Mouse (Mus musculus): ENCODE data around the gene Prkce. TPM values are rescaled to one million over a fixed set of nuclear protein-coding genes. Genes with fewer than 3 reads are reported as not detected.

Gene Prkce
- polyA plus RNA-seq, 1 experiment from 2014 or later = 42.6 TPM

DNA sequence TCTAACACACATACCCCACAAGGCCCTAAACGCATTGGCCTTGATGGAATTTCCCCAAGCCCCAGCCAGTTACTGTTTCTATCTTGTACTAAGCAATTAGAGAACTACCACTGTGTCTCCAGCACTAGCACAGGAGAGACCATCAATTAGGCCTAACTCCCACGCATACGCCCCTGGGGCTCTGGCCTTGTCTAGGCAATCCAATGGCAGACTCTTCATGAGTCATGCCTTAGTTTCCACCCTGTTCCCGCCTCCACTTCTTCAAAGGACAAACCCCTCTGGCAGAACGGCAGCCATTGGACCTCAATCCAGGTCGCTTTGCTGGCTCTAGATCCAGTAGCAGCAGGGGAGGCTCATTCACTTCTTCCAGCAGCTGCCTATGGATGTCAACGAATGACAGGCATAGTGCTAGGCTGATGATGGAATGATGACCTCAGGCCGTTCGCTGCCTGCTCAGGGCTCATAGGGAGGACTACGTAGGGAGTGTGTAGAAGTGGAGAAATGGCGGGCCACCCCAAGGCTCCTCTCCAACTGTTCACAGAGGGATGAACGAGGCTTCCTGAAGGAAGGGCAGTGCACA lies 481.4 kb downstream of the Prkce start:
- no peaks in the 10 kb centered on the region for H3K9me3 ChIP-seq
- no peak overlapping the region for H3K4me3 ChIP-seq
- no peak for ATAC-seq (replicated peaks)
- H3K4me1 ChIP-seq = no peaks in the 10 kb centered on the region
- H3K27me3 ChIP-seq = no peaks in the 10 kb centered on the region
- no peaks in the 10 kb centered on the region for H3K36me3 ChIP-seq
- 89% methylated on average over 12 of the region's 12 CpGs for WGBS
- no peak overlapping the region for H3K4me2 ChIP-seq (replicated peaks)
- H3K27ac ChIP-seq (replicated peaks) = no peak overlapping the region
- H3K9ac ChIP-seq (replicated peaks) = no peak overlapping the region

DNA sequence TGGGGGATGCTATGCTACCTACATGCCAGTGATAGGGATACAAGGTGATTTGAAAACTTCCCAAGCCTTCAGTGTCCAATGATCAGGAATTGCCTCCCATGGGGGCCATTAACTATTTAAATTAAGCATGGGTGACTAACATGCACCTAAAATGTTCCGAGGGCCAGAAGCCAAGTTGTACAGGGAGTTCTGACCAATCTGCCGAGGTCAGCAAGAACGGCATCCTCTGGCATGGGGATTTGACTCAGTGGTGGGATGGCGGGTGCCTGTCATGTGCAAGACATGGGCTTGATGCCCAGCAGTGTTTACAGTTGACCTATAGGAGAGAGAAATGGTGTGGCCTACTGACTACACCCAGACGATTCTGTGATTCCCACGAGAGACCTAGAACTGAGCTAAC lies 482.7 kb downstream of the Prkce start:
- Histone ChIP-seq H3K27me3 (no peaks in the 10 kb centered on the region), H3K27ac (replicated peaks) (no peak overlapping the region), H3K4me2 (replicated peaks) (no peak overlapping the region), H3K4me1 (no peaks in the 10 kb centered on the region), H3K4me3 (no peak overlapping the region), H3K36me3 (no peaks in the 10 kb centered on the region), H3K9ac (replicated peaks) (no peak overlapping the region), H3K9me3 (no peaks in the 10 kb centered on the region)
- 94% methylated on average over 6 of the region's 6 CpGs for WGBS
- ATAC-seq (replicated peaks) = no peak

DNA sequence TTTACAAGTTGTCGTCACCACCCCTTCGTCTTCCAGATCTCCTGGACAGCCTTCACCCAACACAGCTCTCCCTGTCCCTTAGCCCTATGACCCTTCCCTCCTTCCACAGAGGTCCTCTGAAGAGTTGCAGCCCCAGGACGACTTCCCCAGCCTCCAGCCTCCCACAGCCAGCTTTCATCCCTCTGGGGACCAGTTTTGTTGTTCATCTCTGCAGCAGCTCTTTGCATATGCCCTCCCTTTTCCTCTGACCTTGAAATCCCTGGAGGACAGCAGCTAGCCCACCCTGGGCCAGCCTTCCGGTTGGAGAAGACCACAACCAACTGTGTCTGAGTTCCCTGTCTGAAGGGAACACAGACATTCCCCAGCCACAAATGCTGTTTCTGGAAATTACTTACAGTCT lies 483.5 kb downstream of the Prkce start:
- Histone ChIP-seq H3K4me3 (no peak overlapping the region), H3K9ac (replicated peaks) (no peak overlapping the region), H3K36me3 (no peaks in the 10 kb centered on the region), H3K4me1 (no peaks in the 10 kb centered on the region), H3K9me3 (no peaks in the 10 kb centered on the region), H3K27ac (replicated peaks) (no peak overlapping the region), H3K27me3 (no peaks in the 10 kb centered on the region), H3K4me2 (replicated peaks) (no peak overlapping the region)
- WGBS = 67% methylated on average over 4 of the region's 4 CpGs
- ATAC-seq (replicated peaks) = no peak

DNA sequence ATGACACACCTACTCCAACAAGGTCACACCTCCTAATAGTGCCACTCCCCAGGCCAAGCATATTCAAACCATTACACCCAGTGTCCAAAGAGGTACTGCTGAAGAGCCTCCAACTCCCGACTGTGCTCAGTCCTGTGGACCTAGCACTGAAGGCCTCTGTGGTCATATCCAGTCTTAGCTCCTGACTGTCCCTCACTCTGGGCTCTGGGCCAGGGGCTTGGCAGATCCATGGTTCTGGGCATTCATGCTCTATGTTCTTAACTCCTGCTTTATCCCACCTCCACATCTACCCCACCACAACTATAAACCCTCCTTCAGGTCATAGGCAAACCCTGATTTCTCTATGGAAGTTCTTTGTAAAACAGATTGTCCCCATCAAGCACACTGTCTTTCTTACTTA lies 485.2 kb downstream of the Prkce start:
- WGBS = 71% methylated on average over 1 of the region's 1 CpGs

DNA sequence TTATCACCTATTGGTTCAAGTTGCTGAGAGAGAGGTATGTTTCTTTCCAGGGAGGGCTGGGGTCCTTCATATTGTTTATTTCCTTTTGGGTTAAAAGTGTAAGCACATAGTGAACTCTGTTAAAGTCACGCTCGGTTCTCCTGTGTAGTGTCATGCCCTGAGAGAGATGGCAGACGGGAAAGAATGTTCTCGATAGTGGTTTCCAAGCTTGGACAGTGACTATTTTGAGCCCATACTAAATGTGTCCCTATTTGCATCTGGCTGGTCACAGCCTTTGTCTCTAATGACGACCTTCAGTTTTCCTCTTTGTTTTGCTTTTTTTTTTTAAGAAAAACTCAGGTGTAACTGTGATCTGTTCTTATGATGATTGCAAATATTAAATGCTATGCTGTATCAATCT lies 488.8 kb downstream of the Prkce start:
- no peak for ATAC-seq (replicated peaks)
- no peaks in the 10 kb centered on the region for H3K4me1 ChIP-seq

More for the DNA sequence above, 485.2 kb downstream of the Prkce start:
- Histone ChIP-seq H3K4me2 (replicated peaks) (no peak overlapping the region), H3K36me3 (no peaks in the 10 kb centered on the region), H3K9me3 (no peaks in the 10 kb centered on the region), H3K4me1 (no peaks in the 10 kb centered on the region), H3K27me3 (no peaks in the 10 kb centered on the region), H3K9ac (replicated peaks) (no peak overlapping the region), H3K27ac (replicated peaks) (no peak overlapping the region), H3K4me3 (no peak overlapping the region)
- no peak for ATAC-seq (replicated peaks)

DNA sequence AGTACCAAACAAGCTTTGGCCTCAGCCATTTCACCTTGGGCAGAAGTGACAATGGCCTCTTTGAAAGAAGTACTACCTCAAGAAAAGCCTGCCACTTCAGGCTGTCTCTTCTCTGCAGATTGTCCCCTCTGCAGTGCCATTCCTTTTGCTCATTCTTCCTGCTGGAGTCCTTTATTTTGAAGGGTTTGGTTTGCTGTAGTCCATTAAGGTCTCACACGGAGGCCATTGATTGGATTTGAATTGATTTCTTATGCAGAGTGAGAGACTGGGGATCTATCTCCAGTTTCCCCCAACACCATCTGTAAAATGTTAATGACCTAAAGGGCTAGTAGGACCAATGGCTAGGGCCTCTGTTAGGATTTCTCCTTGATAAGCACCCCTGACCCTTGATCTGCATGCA lies 494.7 kb downstream of the Prkce start:
- Histone ChIP-seq H3K9me3 (no peaks in the 10 kb centered on the region), H3K27me3 (no peaks in the 10 kb centered on the region), H3K36me3 (no peaks in the 10 kb centered on the region), H3K4me3 (no peak overlapping the region), H3K9ac (replicated peaks) (no peak overlapping the region), H3K27ac (replicated peaks) (no peak overlapping the region), H3K4me2 (replicated peaks) (no peak overlapping the region), H3K4me1 (no peaks in the 10 kb centered on the region)
- ATAC-seq (replicated peaks) = no peak
- 25% methylated on average over 1 of the region's 1 CpGs for WGBS

More for the DNA sequence above, 488.8 kb downstream of the Prkce start:
- Histone ChIP-seq H3K4me2 (replicated peaks) (no peak overlapping the region), H3K9ac (replicated peaks) (no peak overlapping the region), H3K27ac (replicated peaks) (no peak overlapping the region), H3K4me3 (no peak overlapping the region), H3K36me3 (no peaks in the 10 kb centered on the region), H3K27me3 (no peaks in the 10 kb centered on the region), H3K9me3 (no peaks in the 10 kb centered on the region)
- 87% methylated on average over 5 of the region's 5 CpGs for WGBS

DNA sequence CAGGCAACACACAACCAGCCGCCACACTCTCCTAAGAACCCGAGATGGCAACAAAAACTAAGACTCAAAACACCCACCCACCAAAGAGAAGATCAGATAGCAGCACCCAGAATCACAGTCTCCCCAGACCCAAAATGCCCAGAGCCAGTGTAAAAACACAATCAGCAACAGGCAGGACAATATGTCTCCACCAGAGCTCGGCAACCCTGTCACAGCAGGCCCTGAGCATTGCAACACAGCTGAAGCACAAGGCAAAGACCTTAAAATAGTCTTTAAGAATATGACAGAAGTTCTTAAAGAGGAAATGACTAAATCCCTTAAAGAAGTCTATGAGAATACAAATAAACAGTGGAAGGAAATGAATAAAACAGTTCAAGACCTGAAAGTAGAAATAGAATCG lies 495.9 kb downstream of the Prkce start:
- Histone ChIP-seq H3K9me3 (no peaks in the 10 kb centered on the region), H3K4me2 (replicated peaks) (no peak overlapping the region), H3K4me1 (no peaks in the 10 kb centered on the region), H3K4me3 (no peak overlapping the region), H3K27me3 (no peaks in the 10 kb centered on the region), H3K9ac (replicated peaks) (no peak overlapping the region), H3K36me3 (no peaks in the 10 kb centered on the region), H3K27ac (replicated peaks) (no peak overlapping the region)
- no peak for ATAC-seq (replicated peaks)
- 83% methylated on average over 4 of the region's 4 CpGs for WGBS

DNA sequence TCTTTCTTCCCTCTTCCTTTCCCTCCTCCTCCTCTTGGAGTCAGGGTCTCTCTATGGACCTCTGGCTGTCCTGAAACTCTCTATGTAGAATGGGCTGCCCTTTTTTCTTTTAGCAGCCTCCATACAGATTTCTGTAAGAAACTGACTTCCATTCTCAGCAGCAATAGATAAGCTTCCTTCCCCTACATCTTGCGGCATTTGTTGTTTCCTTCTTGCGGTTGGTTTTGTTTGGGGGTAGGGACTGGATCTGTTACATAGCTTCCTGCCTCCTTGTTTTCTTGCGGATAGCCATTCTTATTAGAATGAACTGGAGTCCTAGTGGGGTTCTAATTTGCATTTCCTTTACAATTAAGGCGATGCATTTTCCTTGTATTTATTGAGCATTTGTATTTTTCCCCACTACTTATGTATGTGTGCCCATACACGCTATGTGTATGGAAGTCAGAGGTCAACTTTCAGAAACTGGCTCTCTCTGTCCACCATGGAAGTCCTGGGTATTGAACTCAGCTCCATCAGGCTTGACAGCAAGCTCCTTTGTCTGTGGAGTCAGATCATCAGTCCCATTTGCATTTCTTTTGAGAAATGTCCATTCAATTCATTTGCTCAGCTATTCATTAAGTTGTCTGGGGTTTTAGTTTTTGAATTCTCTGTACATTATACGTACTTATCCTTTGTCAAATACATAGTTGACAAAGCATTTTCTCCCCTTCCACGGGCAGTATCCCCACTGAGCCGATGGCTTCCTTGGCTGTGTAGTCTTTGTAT lies 500.4 kb downstream of the Prkce start:
- 38% methylated on average over 8 of the region's 8 CpGs for WGBS
- no peaks in the 10 kb centered on the region for H3K4me1 ChIP-seq
- no peak overlapping the region for H3K4me2 ChIP-seq (replicated peaks)
- no peak overlapping the region for H3K4me3 ChIP-seq
- no peaks in the 10 kb centered on the region for H3K9me3 ChIP-seq
- no peaks in the 10 kb centered on the region for H3K36me3 ChIP-seq
- H3K9ac ChIP-seq (replicated peaks) = no peak overlapping the region
- no peak for ATAC-seq (replicated peaks)
- no peaks in the 10 kb centered on the region for H3K27me3 ChIP-seq
- no peak overlapping the region for H3K27ac ChIP-seq (replicated peaks)

DNA sequence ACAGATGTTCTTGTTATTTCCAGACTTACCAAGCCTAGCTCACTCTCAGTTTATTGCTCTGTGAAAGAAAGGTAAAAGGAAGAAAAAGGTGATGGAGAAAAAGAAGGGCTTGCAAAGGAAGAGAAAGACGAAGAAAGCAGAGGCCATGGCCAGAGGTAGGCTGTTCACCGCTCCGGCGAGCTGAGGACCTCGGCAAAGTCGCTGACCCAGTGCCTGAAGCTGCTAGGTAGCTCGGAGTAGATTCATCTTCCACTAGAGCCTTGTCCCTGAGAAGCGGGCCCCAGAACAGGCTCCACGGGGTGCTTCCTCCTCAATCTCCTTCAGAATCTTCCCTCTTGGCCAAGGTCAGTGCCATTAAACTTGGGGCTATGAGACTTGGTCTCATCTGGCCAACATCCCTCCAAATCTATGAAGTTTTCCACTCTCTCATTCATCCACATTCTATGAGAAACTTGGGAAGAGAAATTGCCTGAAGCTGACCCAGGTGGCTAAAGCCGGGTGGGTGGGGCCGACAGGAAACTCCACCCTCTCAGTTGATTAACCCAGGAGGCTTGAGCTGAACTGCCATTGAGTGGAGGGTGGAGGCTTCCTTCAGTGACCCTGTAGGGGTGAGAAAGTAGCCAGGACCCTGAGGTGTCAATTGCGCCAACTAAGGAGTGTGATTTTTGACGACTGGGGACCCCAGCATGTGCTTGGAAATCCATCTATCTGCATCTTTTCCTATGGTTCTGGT lies 502.2 kb downstream of the Prkce start:
- Histone ChIP-seq H3K9me3 (no peaks in the 10 kb centered on the region), H3K4me2 (replicated peaks) (no peak overlapping the region), H3K9ac (replicated peaks) (no peak overlapping the region), H3K4me3 (no peak overlapping the region), H3K27ac (replicated peaks) (no peak overlapping the region), H3K4me1 (no peaks in the 10 kb centered on the region), H3K27me3 (no peaks in the 10 kb centered on the region), H3K36me3 (no peaks in the 10 kb centered on the region)
- ATAC-seq (replicated peaks) = no peak
- 95% methylated on average over 13 of the region's 13 CpGs for WGBS

DNA sequence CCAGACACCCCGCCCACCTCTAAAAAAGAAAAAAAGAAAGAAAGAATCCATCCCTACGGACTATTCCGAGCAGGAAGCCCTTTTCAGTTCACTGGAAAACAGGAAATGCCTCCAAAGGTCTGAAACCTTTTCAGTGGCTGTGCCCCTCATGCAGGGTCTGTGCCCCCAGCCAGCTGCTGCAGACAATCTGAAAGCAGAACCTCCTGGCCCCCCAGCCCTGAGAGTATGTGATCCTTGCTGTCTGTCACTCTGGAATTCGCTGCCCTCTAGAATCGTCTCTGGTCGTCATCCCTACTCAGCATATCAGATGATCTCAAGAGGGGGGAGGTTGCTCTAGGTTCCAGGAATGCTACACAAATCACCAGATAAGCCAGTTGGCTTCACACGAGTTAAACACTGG lies 503.1 kb downstream of the Prkce start:
- WGBS = 73% methylated on average over 7 of the region's 7 CpGs
- no peaks in the 10 kb centered on the region for H3K27me3 ChIP-seq

DNA sequence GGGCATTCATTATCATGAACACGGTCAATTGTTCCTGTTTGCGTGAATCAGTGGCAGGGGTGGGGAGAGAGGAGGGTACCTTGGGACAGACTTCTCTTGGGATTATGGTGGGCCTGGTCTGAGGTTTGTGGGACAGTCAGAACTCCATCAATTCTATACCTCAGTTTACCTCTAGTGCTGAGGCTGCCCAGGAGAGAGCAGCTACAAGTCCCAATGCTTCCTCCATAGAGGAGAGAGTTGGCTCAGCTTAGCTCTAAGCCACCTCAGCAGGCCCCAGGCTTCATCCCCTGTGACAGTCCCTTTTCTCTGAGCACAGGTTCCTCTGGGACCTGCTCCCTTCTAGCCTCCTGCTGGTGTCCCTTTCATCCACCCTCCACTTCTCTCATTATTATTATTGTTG lies 507.4 kb downstream of the Prkce start:
- no peak for ATAC-seq (replicated peaks)
- WGBS = 70% methylated on average over 2 of the region's 2 CpGs
- Histone ChIP-seq H3K9ac (replicated peaks) (no peak overlapping the region), H3K4me1 (no peaks in the 10 kb centered on the region), H3K9me3 (no peaks in the 10 kb centered on the region), H3K4me3 (no peak overlapping the region), H3K27me3 (no peaks in the 10 kb centered on the region), H3K36me3 (no peaks in the 10 kb centered on the region), H3K27ac (replicated peaks) (no peak overlapping the region), H3K4me2 (replicated peaks) (no peak overlapping the region)

More for the DNA sequence above, 503.1 kb downstream of the Prkce start:
- no peak for ATAC-seq (replicated peaks)
- Histone ChIP-seq H3K36me3 (no peaks in the 10 kb centered on the region), H3K9ac (replicated peaks) (no peak overlapping the region), H3K4me3 (no peak overlapping the region), H3K4me1 (no peaks in the 10 kb centered on the region), H3K27ac (replicated peaks) (no peak overlapping the region), H3K9me3 (no peaks in the 10 kb centered on the region), H3K4me2 (replicated peaks) (no peak overlapping the region)

DNA sequence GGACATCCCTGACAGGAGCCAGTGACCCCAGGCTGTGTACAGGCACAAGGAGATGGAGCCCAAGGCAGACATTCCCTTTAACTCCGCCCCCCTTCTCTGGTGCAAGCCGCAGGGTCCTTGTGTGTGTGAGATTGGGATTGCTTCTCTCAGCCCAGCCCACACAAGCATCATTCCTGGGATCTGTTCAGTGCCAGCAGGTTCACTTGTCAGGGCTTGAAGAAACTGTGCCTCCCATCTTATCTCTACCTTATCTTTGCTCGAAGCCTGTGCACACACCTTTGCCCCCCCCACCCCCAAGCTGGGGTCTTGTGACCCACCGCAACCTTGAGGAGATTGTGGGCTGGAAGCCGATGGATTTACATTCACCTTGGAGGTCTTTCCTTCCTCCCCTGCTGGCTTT lies 508.8 kb downstream of the Prkce start:
- Histone ChIP-seq H3K27ac (replicated peaks) (no peak overlapping the region), H3K9ac (replicated peaks) (no peak overlapping the region), H3K4me1 (no peaks in the 10 kb centered on the region), H3K27me3 (no peaks in the 10 kb centered on the region), H3K9me3 (no peaks in the 10 kb centered on the region), H3K4me3 (no peak overlapping the region), H3K36me3 (no peaks in the 10 kb centered on the region), H3K4me2 (replicated peaks) (no peak overlapping the region)
- WGBS = 78% methylated on average over 5 of the region's 5 CpGs
- no peak for ATAC-seq (replicated peaks)

Measured in forebrain, embryonic 15.5 days (tissue).